Comparison of ENCODE assay signal across 10 mouse cellular contexts in the genomic region with DNA sequence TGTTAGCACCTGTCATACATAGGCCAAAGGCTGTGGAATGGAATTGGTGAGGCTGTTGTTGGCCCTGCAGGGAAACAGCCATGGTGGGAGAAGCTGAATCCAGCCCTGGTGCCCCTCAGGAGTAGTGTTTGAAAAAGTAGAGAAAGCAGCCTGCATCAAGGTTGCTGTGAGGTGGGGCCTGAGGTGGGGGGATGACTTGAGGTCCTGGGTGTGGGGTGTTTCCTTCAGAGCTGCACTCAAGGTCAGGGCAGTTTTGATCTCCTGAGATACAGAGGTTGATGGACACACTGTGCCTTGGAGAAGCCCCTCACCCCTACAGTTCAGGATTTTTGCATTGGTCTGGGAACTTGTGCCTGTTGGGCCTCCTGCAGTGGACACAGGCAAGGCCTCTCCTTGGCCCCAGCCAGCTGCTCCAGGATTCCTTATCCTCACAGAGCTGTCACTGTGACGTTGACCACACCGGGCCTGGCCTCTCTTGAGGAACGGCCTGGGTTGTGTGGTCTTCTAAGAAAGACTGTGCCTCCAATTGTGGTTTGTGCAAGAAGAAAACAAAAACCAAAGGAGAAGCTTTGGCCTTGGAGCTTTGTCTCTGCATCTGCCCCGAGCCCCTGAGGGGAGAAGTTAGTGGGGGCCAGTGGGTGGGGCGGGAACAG. TPM values are rescaled to one million over a fixed set of nuclear protein-coding genes. Genes with fewer than 3 reads are reported as not detected.
DNase-seq lines count a peak whose midpoint lies in the region; ATAC-seq lines count a peak whose summit lies in the region.
"Had no signal": no experiment of that assay in that cellular context is flagged by ENCODE, and none has a peak within 500 bp of the region (broad histone marks: within the 10 kb centered on the region; RNA-seq: fewer than 3 reads in every experiment).

No protein-coding gene starts in this region.

- H3K9me3 ChIP-seq in heart, embryonic 13.5 days = no peaks in the 10 kb centered on the region
- no peaks in the 10 kb centered on the region for H3K9me3 ChIP-seq in midbrain, embryonic 10.5 days (replicated peaks)
- no peaks in the 10 kb centered on the region for H3K9me3 ChIP-seq in midbrain, embryonic 15.5 days
- no peaks in the 10 kb centered on the region for H3K9me3 ChIP-seq in heart, embryonic 16.5 days (replicated peaks; ENCODE audit: control insufficient read depth, low read length)
- no peaks in the 10 kb centered on the region for H3K9me3 ChIP-seq in stomach, embryonic 16.5 days (replicated peaks; ENCODE audit: control insufficient read depth, low read length)

- H3K9ac ChIP-seq in heart, embryonic 13.5 days = peak overlapping the region; percentile 68
- H3K9ac ChIP-seq in midbrain, embryonic 15.5 days = no peak overlapping the region
- peak overlapping the region; percentile 53 for H3K9ac ChIP-seq in heart, embryonic 16.5 days (ENCODE audit: low read length)
- 0 out of 2 replicates have a peak overlapping the region, but pooled peaks have one; percentile 23 for H3K9ac ChIP-seq in stomach, embryonic 16.5 days (ENCODE audit: low read length)

- H3K36me3 ChIP-seq in heart, embryonic 13.5 days = peaks cover 26% of the 10 kb centered on the region
- H3K36me3 ChIP-seq in midbrain, embryonic 10.5 days = peaks cover 35% of the 10 kb centered on the region
- H3K36me3 ChIP-seq in midbrain, embryonic 15.5 days (replicated peaks) = peaks cover 13% of the 10 kb centered on the region; the same call in 1 of the 2 replicates
- H3K36me3 ChIP-seq in heart, embryonic 16.5 days (ENCODE audit: control insufficient read depth, insufficient read depth) = peaks cover 22% of the 10 kb centered on the region
- peaks cover 14% of the 10 kb centered on the region for H3K36me3 ChIP-seq in stomach, embryonic 16.5 days (ENCODE audit: control insufficient read depth, insufficient read depth, low read length)

- peak overlapping the region; percentile 54 for H3K4me2 ChIP-seq in heart, embryonic 13.5 days
- no peak overlapping the region for H3K4me2 ChIP-seq in midbrain, embryonic 15.5 days
- peak overlapping the region; percentile 13 for H3K4me2 ChIP-seq in heart, embryonic 16.5 days (ENCODE audit: low read depth, low read length)
- no peak overlapping the region for H3K4me2 ChIP-seq in stomach, embryonic 16.5 days (ENCODE audit: low read depth, low read length)

- 32% methylated on average over 5 of the region's 5 CpGs for WGBS in heart, embryonic 13.5 days
- 78% methylated on average over 5 of the region's 5 CpGs for WGBS in midbrain, embryonic 10.5 days
- 77% methylated on average over 5 of the region's 5 CpGs for WGBS in midbrain, embryonic 15.5 days
- WGBS in heart, embryonic 16.5 days = 24% methylated on average over 5 of the region's 5 CpGs
- WGBS in stomach, embryonic 16.5 days = 44% methylated on average over 5 of the region's 5 CpGs

- no peaks in the 10 kb centered on the region for H3K27me3 ChIP-seq in heart, embryonic 13.5 days (replicated peaks)
- H3K27me3 ChIP-seq in midbrain, embryonic 10.5 days (ENCODE audit: low read depth, poor library complexity, severe bottlenecking) = no peaks in the 10 kb centered on the region
- H3K27me3 ChIP-seq in midbrain, embryonic 15.5 days (replicated peaks) = no peaks in the 10 kb centered on the region
- H3K27me3 ChIP-seq in heart, embryonic 16.5 days (ENCODE audit: control insufficient read depth, insufficient read depth, low read length) = no peaks in the 10 kb centered on the region
- no peaks in the 10 kb centered on the region for H3K27me3 ChIP-seq in stomach, embryonic 16.5 days (ENCODE audit: control insufficient read depth, insufficient read depth, low read length)

- H3K4me1 ChIP-seq in heart, embryonic 13.5 days = peaks cover 80% of the 10 kb centered on the region
- peaks cover 61% of the 10 kb centered on the region for H3K4me1 ChIP-seq in midbrain, embryonic 10.5 days
- peaks cover 57% of the 10 kb centered on the region for H3K4me1 ChIP-seq in midbrain, embryonic 15.5 days
- peaks cover 66% of the 10 kb centered on the region for H3K4me1 ChIP-seq in heart, embryonic 16.5 days (ENCODE audit: control insufficient read depth, insufficient read depth, low read length)
- peaks cover 66% of the 10 kb centered on the region for H3K4me1 ChIP-seq in stomach, embryonic 16.5 days (ENCODE audit: control insufficient read depth, insufficient read depth, low read length)

- DNase-seq in heart, adult 8-10 months (ENCODE audit: low spot score) = no peak
- no peak for DNase-seq in midbrain, embryonic 10.5 days (ENCODE audit: low spot score)
- DNase-seq in adrenal gland, postnatal 36 days = no peak
- DNase-seq in ovary, adult 18-20 months (ENCODE audit: low spot score) = no peak
- DNase-seq: thymus, postnatal 4 days had no signal

- H3K27ac ChIP-seq in heart, embryonic 13.5 days (replicated peaks) = peak overlapping the region; percentile 100
- H3K27ac ChIP-seq in midbrain, embryonic 10.5 days (replicated peaks) = peak overlapping the region; percentile 57; the same call in 1 of the 2 replicates
- H3K27ac ChIP-seq in midbrain, embryonic 15.5 days = no peak overlapping the region
- H3K27ac ChIP-seq in heart, embryonic 16.5 days (ENCODE audit: low read length) = peak overlapping the region; percentile 92
- H3K27ac ChIP-seq in stomach, embryonic 16.5 days (ENCODE audit: low read length) = peak overlapping the region; percentile 85

- H3K4me3 ChIP-seq in heart, embryonic 13.5 days = peak overlapping the region; percentile 3; the same call in 1 of the 2 replicates
- H3K4me3 ChIP-seq in midbrain, embryonic 10.5 days = 0 out of 2 replicates have a peak overlapping the region, but pooled peaks have one; percentile 9
- no peak overlapping the region for H3K4me3 ChIP-seq in midbrain, embryonic 15.5 days
- H3K4me3 ChIP-seq in heart, embryonic 16.5 days (ENCODE audit: low read length) = no peak overlapping the region
- H3K4me3 ChIP-seq in stomach, embryonic 16.5 days (replicated peaks; ENCODE audit: low read length) = no peak overlapping the region

- ATAC-seq in heart, embryonic 13.5 days (ENCODE audit: extremely low read depth, insufficient number of reproducible peaks, low FRiP score, low TSS enrichment) = no peak
- ATAC-seq in midbrain, embryonic 15.5 days (replicated peaks) = no peak
- ATAC-seq in heart, embryonic 16.5 days (replicated peaks; ENCODE audit: extremely low read depth, insufficient read depth, low FRiP score) = no peak
- no peak for ATAC-seq in stomach, embryonic 16.5 days (ENCODE audit: insufficient read depth, low FRiP score)

RNA-seq across cellular contexts. Expression of a gene that starts 10.1 kb away (rescaled TPM):
- 37.1 and 39.6 TPM in 2 replicates for polyA plus RNA-seq in heart, embryonic 13.5 days (2015; fragmentation: Nextera tagmentation; extraction: Ambion mirVana)
- total RNA-seq in heart, adult 8-10 months (2022) = 100 to 1,000 TPM in 2 of 4 experiments, 10 to 100 TPM in 2; 84.6 to 110 (median 95.0) TPM
- 36.8 and 39.3 TPM in 2 replicates for polyA plus RNA-seq in midbrain, embryonic 10.5 days (2016; fragmentation: Nextera tagmentation; extraction: Ambion mirVana)
- polyA plus RNA-seq in midbrain, embryonic 15.5 days (2015; fragmentation: Nextera tagmentation; extraction: Ambion mirVana) = 16.5 and 18.6 TPM in 2 replicates
- polyA plus RNA-seq in heart, embryonic 16.5 days (2015; fragmentation: Nextera tagmentation; extraction: Ambion mirVana) = 38.2 and 41.8 TPM in 2 replicates
- 49.4 and 53.4 TPM in 2 replicates for polyA plus RNA-seq in stomach, embryonic 16.5 days (2015; fragmentation: Nextera tagmentation; extraction: Ambion mirVana)
- total RNA-seq in adrenal gland, postnatal 36 days (2021) = 100 to 1,000 TPM; 102 to 158 TPM

RNA-seq across cellular contexts. Expression of a gene that starts 11.9 kb away (rescaled TPM):
- 0.17 and 0.21 TPM in 2 replicates for polyA plus RNA-seq in heart, embryonic 13.5 days (2015; fragmentation: Nextera tagmentation; extraction: Ambion mirVana)
- total RNA-seq in heart, adult 8-10 months (2022) = under 1 TPM; 0.32 to 0.87 (median 0.42) TPM
- polyA plus RNA-seq in midbrain, embryonic 10.5 days (2016; fragmentation: Nextera tagmentation; extraction: Ambion mirVana) = 0.36 and 2.2 TPM in 2 replicates
- 2.2 and 3.2 TPM in 2 replicates for polyA plus RNA-seq in midbrain, embryonic 15.5 days (2015; fragmentation: Nextera tagmentation; extraction: Ambion mirVana)
- 0.27 and 0.84 TPM in 2 replicates for polyA plus RNA-seq in heart, embryonic 16.5 days (2015; fragmentation: Nextera tagmentation; extraction: Ambion mirVana)
- polyA plus RNA-seq in stomach, embryonic 16.5 days (2015; fragmentation: Nextera tagmentation; extraction: Ambion mirVana) = 1.0 and 1.9 TPM in 2 replicates
- 1 to 10 TPM; 2.7 to 4.5 TPM for total RNA-seq in adrenal gland, postnatal 36 days (2021)

RNA-seq across cellular contexts. Expression of a gene that starts 42.0 kb away (rescaled TPM):
- 86.6 and 92.5 TPM in 2 replicates for polyA plus RNA-seq in heart, embryonic 13.5 days (2015; fragmentation: Nextera tagmentation; extraction: Ambion mirVana)
- 10 to 100 TPM; 50.9 to 67.0 (median 55.9) TPM for total RNA-seq in heart, adult 8-10 months (2022)
- 101 and 107 TPM in 2 replicates for polyA plus RNA-seq in midbrain, embryonic 10.5 days (2016; fragmentation: Nextera tagmentation; extraction: Ambion mirVana)
- 57.3 and 62.7 TPM in 2 replicates for polyA plus RNA-seq in midbrain, embryonic 15.5 days (2015; fragmentation: Nextera tagmentation; extraction: Ambion mirVana)
- 89.3 and 93.4 TPM in 2 replicates for polyA plus RNA-seq in heart, embryonic 16.5 days (2015; fragmentation: Nextera tagmentation; extraction: Ambion mirVana)
- polyA plus RNA-seq in stomach, embryonic 16.5 days (2015; fragmentation: Nextera tagmentation; extraction: Ambion mirVana) = 80.4 and 80.6 TPM in 2 replicates
- 10 to 100 TPM; 64.4 to 71.3 TPM for total RNA-seq in adrenal gland, postnatal 36 days (2021)

RNA-seq across cellular contexts. Expression of a gene that starts 52.6 kb away (rescaled TPM):
- 36.3 and 41.7 TPM in 2 replicates for polyA plus RNA-seq in heart, embryonic 13.5 days (2015; fragmentation: Nextera tagmentation; extraction: Ambion mirVana)
- 1 to 10 TPM; 7.5 to 9.6 (median 9.2) TPM for total RNA-seq in heart, adult 8-10 months (2022)
- 54.3 and 56.7 TPM in 2 replicates for polyA plus RNA-seq in midbrain, embryonic 10.5 days (2016; fragmentation: Nextera tagmentation; extraction: Ambion mirVana)
- 20.5 and 21.7 TPM in 2 replicates for polyA plus RNA-seq in midbrain, embryonic 15.5 days (2015; fragmentation: Nextera tagmentation; extraction: Ambion mirVana)
- polyA plus RNA-seq in heart, embryonic 16.5 days (2015; fragmentation: Nextera tagmentation; extraction: Ambion mirVana) = 28.3 and 30.6 TPM in 2 replicates
- polyA plus RNA-seq in stomach, embryonic 16.5 days (2015; fragmentation: Nextera tagmentation; extraction: Ambion mirVana) = 49.4 and 49.5 TPM in 2 replicates
- total RNA-seq in adrenal gland, postnatal 36 days (2021) = 10 to 100 TPM; 20.1 to 21.4 TPM

RNA-seq across cellular contexts. Expression of a gene that starts 52.7 kb away (rescaled TPM):
- polyA plus RNA-seq in heart, embryonic 13.5 days (2015; fragmentation: Nextera tagmentation; extraction: Ambion mirVana) = 0.33 and 0.34 TPM in 2 replicates
- not detected for total RNA-seq in heart, adult 8-10 months (2022)
- 0.19 and 0.26 TPM in 2 replicates for polyA plus RNA-seq in midbrain, embryonic 10.5 days (2016; fragmentation: Nextera tagmentation; extraction: Ambion mirVana)
- 0.08 and 0.37 TPM in 2 replicates for polyA plus RNA-seq in midbrain, embryonic 15.5 days (2015; fragmentation: Nextera tagmentation; extraction: Ambion mirVana)
- 0.16 and 0.37 TPM in 2 replicates for polyA plus RNA-seq in heart, embryonic 16.5 days (2015; fragmentation: Nextera tagmentation; extraction: Ambion mirVana)
- polyA plus RNA-seq in stomach, embryonic 16.5 days (2015; fragmentation: Nextera tagmentation; extraction: Ambion mirVana) = 1.3 and 1.5 TPM in 2 replicates
- under 1 TPM; 0.30 to 0.53 TPM for total RNA-seq in adrenal gland, postnatal 36 days (2021)
- total RNA-seq: liver, adult 2 months had no signal

Comparison
In these comparisons a context has a peak if more than half of its experiments do, and no peak if none do; other contexts are left out.
1. H3K4me3 ChIP-seq: peak in heart, embryonic 13.5 days (single experiment) and midbrain, embryonic 10.5 days (single experiment); none in midbrain, embryonic 15.5 days (single experiment), heart, embryonic 16.5 days (single experiment) and stomach, embryonic 16.5 days (single experiment).
2. H3K4me2 ChIP-seq: peak in heart, embryonic 13.5 days (single experiment) and heart, embryonic 16.5 days (single experiment); none in midbrain, embryonic 15.5 days (single experiment) and stomach, embryonic 16.5 days (single experiment).